Mouse (Mus musculus) testis, adult 2 months (tissue): ENCODE measurements around the gene Smad5. TPM values are rescaled to one million over a fixed set of nuclear protein-coding genes. Genes with fewer than 3 reads are reported as not detected.

Experiments used
- H3K27ac ChIP-seq: fragments of 200-500 bp; 2 replicates; pipeline ENCODE4 v1.5.1; 2012; ENCODE audit warnings: low read depth, low read length; ENCODE audit not compliant: control insufficient read depth, insufficient read depth
- H3K27me3 ChIP-seq: fragments of 200-500 bp; 2 replicates; pipeline ENCODE4 v1.6.1; 2012; ENCODE audit warnings: mild to moderate bottlenecking, low read length, moderate library complexity; ENCODE audit not compliant: control insufficient read depth, insufficient read depth
- H3K36me3 ChIP-seq: fragments of 200-500 bp; 2 replicates; pipeline ENCODE4 v1.6.1; 2012; ENCODE audit warnings: mild to moderate bottlenecking, low read length; ENCODE audit not compliant: control insufficient read depth, insufficient read depth
- H3K4me1 ChIP-seq: fragments of 200-500 bp; 2 replicates; pipeline ENCODE4 v1.6.1; 2012; ENCODE audit warnings: low read length; ENCODE audit not compliant: control insufficient read depth, insufficient read depth
- H3K4me3 ChIP-seq: fragments of 200-500 bp; 2 replicates; pipeline ENCODE4 v1.5.1; 2012; ENCODE audit warnings: low read depth, mild to moderate bottlenecking, low read length, moderate library complexity, mixed read lengths; ENCODE audit not compliant: control insufficient read depth
- CTCF ChIP-seq: fragments of 200-500 bp; IDR thresholded peaks from 2 replicates; pipeline ENCODE4 v1.5.1; 2012; ENCODE audit warnings: low read depth, mild to moderate bottlenecking, inconsistent platforms, low read length, moderate library complexity; ENCODE audit not compliant: control insufficient read depth, insufficient read depth, insufficient replicate concordance
- POLR2A ChIP-seq: fragments of 200-500 bp; IDR thresholded peaks from 2 replicates; pipeline ENCODE4 v1.6.1; 2012; ENCODE audit warnings: low read depth, mild to moderate bottlenecking, inconsistent platforms, low read length, moderate library complexity; ENCODE audit not compliant: control insufficient read depth
- polyA plus RNA-seq: library from polyadenylated mRNA; depleted of rRNA; stranded (reverse); fragments of >200 nt; gene quantifications from 2 replicates; pipeline ENCODE4 v1.2.3, GENCODE M21; 2012

Smad5 gene
- polyA plus RNA-seq, 1 experiment, result 13.6 TPM

DNA sequence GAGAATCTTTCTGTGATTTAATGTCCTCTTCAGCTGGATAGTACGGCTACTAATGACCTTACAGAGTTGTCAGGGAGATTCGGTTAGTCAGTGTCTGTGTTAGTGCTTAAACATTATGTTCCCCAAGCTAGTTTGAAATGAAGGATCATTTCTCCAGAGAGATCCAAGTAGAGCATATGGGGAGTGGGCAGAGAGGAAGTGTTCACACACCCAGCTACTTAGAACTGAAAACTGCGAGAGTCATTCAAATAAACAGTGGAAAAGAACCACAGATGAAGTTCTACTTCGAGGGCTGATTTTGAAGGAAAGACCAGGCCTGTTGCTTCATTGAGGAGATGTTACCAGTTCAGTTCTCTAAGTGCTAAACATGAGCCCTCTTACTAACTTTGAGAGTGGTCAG is 23.7 kb downstream of the Smad5 start:
- Histone ChIP-seq H3K27ac (no peak overlapping the region), H3K4me1 (no peaks in the 10 kb centered on the region), H3K36me3 (peaks cover 6% of the 10 kb centered on the region), H3K4me3 (no peak overlapping the region), H3K27me3 (no peaks in the 10 kb centered on the region)
- no peak for TF ChIP-seq CTCF
- no peak for TF ChIP-seq POLR2A

- no peak overlapping the region for H3K27ac ChIP-seq
- H3K27me3 ChIP-seq, result no peaks in the 10 kb centered on the region
- H3K4me3 ChIP-seq, result no peak overlapping the region
- no peak for TF ChIP-seq CTCF
- TF ChIP-seq POLR2A, result no peak
- no peaks in the 10 kb centered on the region for H3K4me1 ChIP-seq
- H3K36me3 ChIP-seq, result peaks cover 6% of the 10 kb centered on the region
Observed at GRCm38 (mm10) chr13:56729046-56729445, 26.2 kb downstream of the Smad5 start.

DNA sequence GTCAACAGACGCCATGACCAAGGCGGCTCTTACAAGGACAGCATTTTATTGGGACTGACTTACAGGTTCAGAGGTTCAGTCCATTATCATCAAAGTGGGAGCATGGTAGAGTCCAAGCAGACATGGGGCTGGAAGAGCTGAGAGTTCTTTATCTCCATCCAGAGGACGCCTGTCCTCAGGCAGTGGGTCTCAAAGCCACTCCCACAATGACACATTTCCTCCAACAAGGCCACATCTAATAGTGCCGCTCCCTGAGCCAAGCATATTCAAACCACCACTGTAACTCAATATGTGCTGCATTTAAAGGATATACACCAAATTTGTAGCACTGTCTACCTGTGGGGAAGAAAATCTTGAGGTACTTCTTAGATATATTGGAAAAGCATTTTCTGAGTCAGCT is 31.8 kb downstream of the Smad5 start:
- Histone ChIP-seq H3K36me3 (peaks cover 3% of the 10 kb centered on the region), H3K27ac (no peak overlapping the region), H3K4me1 (no peaks in the 10 kb centered on the region), H3K4me3 (no peak overlapping the region), H3K27me3 (no peaks in the 10 kb centered on the region)
- no peak for TF ChIP-seq POLR2A
- no peak for TF ChIP-seq CTCF

DNA sequence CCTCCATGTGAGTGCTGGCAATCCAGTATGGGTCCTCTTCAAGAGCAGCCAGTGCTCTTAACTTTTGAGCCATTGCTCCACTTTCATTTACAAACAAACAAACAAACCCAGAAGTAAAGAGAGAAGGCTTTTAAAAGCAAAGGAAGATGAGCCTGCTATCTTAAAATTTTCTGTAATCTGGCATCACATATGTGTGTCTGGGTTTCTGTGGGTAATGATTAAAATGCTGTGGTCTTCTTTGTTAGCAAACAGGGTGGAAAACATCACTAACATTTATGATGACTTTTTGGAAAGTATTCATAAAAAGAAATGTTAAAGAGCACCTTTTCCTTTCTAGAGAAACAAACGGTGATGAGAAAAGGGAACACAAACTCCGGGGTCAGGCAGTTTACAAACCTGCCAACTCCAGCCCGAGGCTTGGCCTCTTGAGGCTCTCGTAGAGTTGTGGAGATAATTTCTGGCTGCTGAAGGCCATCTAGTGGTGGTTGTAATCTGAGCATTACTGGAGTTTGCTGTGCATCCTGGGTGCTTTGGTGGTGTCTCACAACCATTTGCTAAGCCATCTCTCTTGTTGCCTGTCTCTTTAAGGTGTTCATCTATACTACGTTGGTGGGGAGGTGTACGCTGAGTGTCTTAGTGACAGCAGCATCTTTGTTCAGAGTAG is 32.5 kb downstream of the Smad5 start:
- TF ChIP-seq POLR2A (no peak), CTCF (no peak)
- H3K27ac ChIP-seq, result no peak overlapping the region
- H3K4me3 ChIP-seq, result no peak overlapping the region
- no peaks in the 10 kb centered on the region for H3K4me1 ChIP-seq
- H3K27me3 ChIP-seq, result no peaks in the 10 kb centered on the region
- peaks cover 3% of the 10 kb centered on the region for H3K36me3 ChIP-seq

GRCm38 (mm10) chr13:56739556-56739955 is 36.7 kb downstream of the Smad5 start:
- no peaks in the 10 kb centered on the region; the same call in 1 of the 2 replicates for H3K36me3 ChIP-seq
- no peak overlapping the region for H3K27ac ChIP-seq
- no peaks in the 10 kb centered on the region for H3K4me1 ChIP-seq
- no peak for TF ChIP-seq CTCF
- TF ChIP-seq POLR2A, result no peak
- H3K27me3 ChIP-seq, result no peaks in the 10 kb centered on the region
- no peak overlapping the region for H3K4me3 ChIP-seq

DNA sequence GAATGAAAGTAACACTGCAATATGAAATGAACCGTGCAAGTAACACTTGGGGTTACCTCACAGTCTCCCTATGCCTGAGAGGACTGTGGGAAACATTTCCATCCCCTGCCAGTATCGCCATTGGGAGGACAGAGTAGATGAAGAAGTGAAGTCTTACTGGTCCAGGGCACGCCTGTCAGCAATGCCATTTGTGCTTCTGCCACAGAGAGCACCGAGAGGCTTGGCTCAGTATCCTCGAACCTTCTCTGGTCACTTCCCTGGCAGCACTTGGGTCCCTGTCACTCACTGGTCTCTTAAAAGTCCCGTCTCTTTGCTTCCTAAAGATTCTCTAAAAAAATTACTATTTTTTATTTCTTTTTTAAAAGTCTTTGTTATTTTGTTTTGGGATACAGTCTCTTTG is 37.7 kb downstream of the Smad5 start:
- H3K27me3 ChIP-seq, result no peaks in the 10 kb centered on the region
- no peaks in the 10 kb centered on the region for H3K4me1 ChIP-seq
- no peak for TF ChIP-seq CTCF
- no peak for TF ChIP-seq POLR2A
- no peaks in the 10 kb centered on the region; the same call in 1 of the 2 replicates for H3K36me3 ChIP-seq
- no peak overlapping the region for H3K27ac ChIP-seq
- H3K4me3 ChIP-seq, result no peak overlapping the region

DNA sequence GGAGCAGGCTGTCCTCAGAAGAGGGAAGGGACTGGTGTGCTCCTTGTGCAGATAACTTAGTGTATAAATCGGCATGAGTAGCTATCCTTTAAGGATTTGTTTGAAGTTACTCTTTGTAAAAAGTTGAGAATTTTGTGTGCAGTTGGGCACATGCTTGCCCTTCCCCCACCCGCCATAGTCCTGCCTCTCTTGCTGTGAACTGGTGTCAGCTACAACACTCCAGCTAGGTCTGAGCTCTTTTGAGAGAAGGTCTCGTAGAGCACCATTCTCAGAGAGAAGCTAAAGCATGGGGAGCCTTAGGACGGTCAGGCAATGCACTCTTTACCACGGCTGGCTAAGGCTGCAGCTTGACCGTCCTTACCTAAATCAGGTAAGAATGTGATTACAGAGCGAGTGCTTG is 38.9 kb downstream of the Smad5 start:
- Histone ChIP-seq H3K27me3 (no peaks in the 10 kb centered on the region), H3K36me3 (no peaks in the 10 kb centered on the region; the same call in 1 of the 2 replicates), H3K4me3 (no peak overlapping the region), H3K27ac (no peak overlapping the region), H3K4me1 (no peaks in the 10 kb centered on the region)
- TF ChIP-seq POLR2A (no peak), CTCF (no peak)
